Mouse (Mus musculus) liver, embryonic 11.5 days (tissue): ENCODE results near the gene Dhrs7b. TPM values are rescaled to one million over a fixed set of nuclear protein-coding genes. Genes with fewer than 3 reads are reported as not detected.
"Not testable (repeated sequence)": the region's sequence is repeated elsewhere in the genome, so short reads cannot be mapped to it uniquely, and the experiment has no call there.

ENCODE experiments used
- ATAC-seq: fragments of 200-750 bp; cut with Nextera tagmentation; replicated peaks from 2 replicates; pipeline ENCODE4 v1.8.0; 2017; ENCODE audit warnings: moderate number of reproducible peaks, mild to moderate bottlenecking, moderate TSS enrichment, moderate library complexity; ENCODE audit not compliant: low FRiP score
- DNase-seq: peaks from one replicate; pipeline ENCODE4 v3.0.0-alpha.2; 2017; ENCODE audit warnings: low spot score
- H3K27ac ChIP-seq: fragments of 300-500 bp; sonication (generic); 2 replicates; pipeline ENCODE4 v1.5.1; 2014; ENCODE audit warnings: mild to moderate bottlenecking, low read depth, low read length, control low read depth
- H3K27me3 ChIP-seq: fragments of 300-500 bp; sonication (generic); replicated peaks from 2 replicates; pipeline ENCODE4 v1.6.1; 2014; ENCODE audit warnings: low read length, mixed read lengths; ENCODE audit not compliant: control insufficient read depth, insufficient read depth
- H3K36me3 ChIP-seq: fragments of 300-500 bp; sonication (generic); 2 replicates; pipeline ENCODE4 v1.6.1; 2014; ENCODE audit warnings: mild to moderate bottlenecking, low read length, moderate library complexity, mixed read lengths; ENCODE audit not compliant: control insufficient read depth, insufficient read depth
- H3K4me1 ChIP-seq: fragments of 300-500 bp; sonication (generic); replicated peaks from 2 replicates; pipeline ENCODE4 v1.6.1; 2014; ENCODE audit warnings: low read length, mixed read lengths; ENCODE audit not compliant: control insufficient read depth, insufficient read depth
- H3K4me2 ChIP-seq: fragments of 300-500 bp; sonication (generic); 2 replicates; pipeline ENCODE4 v1.6.1; 2014; ENCODE audit warnings: mild to moderate bottlenecking, control low read depth, moderate library complexity
- H3K4me3 ChIP-seq: fragments of 300-500 bp; sonication (generic); 2 replicates; pipeline ENCODE4 v1.5.1; 2014; ENCODE audit warnings: low read depth, low read length, control low read depth
- H3K9ac ChIP-seq: fragments of 300-500 bp; sonication (generic); 2 replicates; pipeline ENCODE4 v1.6.1; 2014; ENCODE audit warnings: low read depth, low read length, control low read depth
- H3K9me3 ChIP-seq: fragments of 300-500 bp; sonication (generic); 2 replicates; pipeline ENCODE4 v1.6.1; 2016; ENCODE audit warnings: low read length, inconsistent platforms, mixed read lengths; ENCODE audit not compliant: control insufficient read depth
- WGBS: fragments of 180-500 bp; shearing (Covaris S2); extraction: QIAGEN DNeasy Blood & Tissue Kit; methylation state at CpG from one replicate; pipeline ENCODE4 v1.1.7; 2014; 5-methylcytosine and 5-hydroxymethylcytosine counted together
- polyA plus RNA-seq: library from polyadenylated mRNA; unstranded; fragments of >200 nt; fragmentation: Nextera tagmentation; extraction: Ambion mirVana; gene quantifications from 2 replicates; pipeline ENCODE4 v1.2.1, GENCODE M21; 2014

The Dhrs7b gene
- polyA plus RNA-seq, 1 experiment from 2014 or later, result 40.3 TPM

GRCm38 (mm10) chr11:60873101-60873500 lies 42.7 kb downstream of the Dhrs7b start:
- Histone ChIP-seq H3K4me3 (no peak overlapping the region), H3K4me1 (peaks cover 50% of the 10 kb centered on the region), H3K9ac (no peak overlapping the region), H3K36me3 (peaks cover 6% of the 10 kb centered on the region), H3K4me2 (no peak overlapping the region), H3K9me3 (no peaks in the 10 kb centered on the region), H3K27me3 (no peaks in the 10 kb centered on the region), H3K27ac (no peak overlapping the region; the same call in 1 of the 2 replicates)
- DNase-seq (no peak), ATAC-seq (no peak)
- WGBS, result 83% methylated on average over 6 of the region's 6 CpGs

- under 1% methylated on average over 52 of the region's 52 CpGs for WGBS
- H3K27me3 ChIP-seq, result no peaks in the 10 kb centered on the region
- peak; percentile 44 for DNase-seq
- peaks cover 4% of the 10 kb centered on the region; the same call in 1 of the 2 replicates for H3K36me3 ChIP-seq
- peak overlapping the region; percentile 99 for H3K4me3 ChIP-seq
- H3K4me2 ChIP-seq, result peak overlapping the region; percentile 93
- no peaks in the 10 kb centered on the region for H3K9me3 ChIP-seq
- peaks cover 50% of the 10 kb centered on the region for H3K4me1 ChIP-seq
- peak overlapping the region; percentile 92 for H3K27ac ChIP-seq
- H3K9ac ChIP-seq, result peak overlapping the region; percentile 98
- peak; percentile 60 for ATAC-seq
Measured at GRCm38 (mm10) chr11:60878056-60878612, 47.7 kb downstream of the Dhrs7b start.

GRCm38 (mm10) chr11:60878675-60879294 lies 48.4 kb downstream of the Dhrs7b start, which contains the start of gene Tmem11:
Gene Tmem11 (minus strand): TSS chr11:60879272.
- H3K4me2 ChIP-seq, result peak within 1 kb of the TSS; percentile 93
- peak within 1 kb of the TSS; percentile 98 for H3K9ac ChIP-seq
- peaks cover 4% of the 10 kb centered on the region; the same call in 1 of the 2 replicates for H3K36me3 ChIP-seq
- under 1% methylated on average over 61 of the region's 62 CpGs for WGBS
- DNase-seq (peak; percentile 91), ATAC-seq (peak; percentile 98)
- peak within 1 kb of the TSS; percentile 92 for H3K27ac ChIP-seq
- peaks cover 44% of the 10 kb centered on the region for H3K4me1 ChIP-seq
- no peaks in the 10 kb centered on the region for H3K9me3 ChIP-seq
- H3K4me3 ChIP-seq, result peak within 1 kb of the TSS; percentile 99
- H3K27me3 ChIP-seq, result no peaks in the 10 kb centered on the region

GRCm38 (mm10) chr11:60879423-60879822 lies 49.0 kb downstream of the Dhrs7b start:
- Histone ChIP-seq H3K36me3 (peaks cover 4% of the 10 kb centered on the region; the same call in 1 of the 2 replicates), H3K27ac (peak overlapping the region; percentile 92), H3K4me1 (peaks cover 38% of the 10 kb centered on the region), H3K9ac (peak overlapping the region; percentile 98), H3K9me3 (no peaks in the 10 kb centered on the region), H3K4me2 (peak overlapping the region; percentile 83), H3K4me3 (peak overlapping the region; percentile 99), H3K27me3 (no peaks in the 10 kb centered on the region)
- 3% methylated on average over 11 of the region's 11 CpGs for WGBS
- DNase-seq (peak; percentile 52), ATAC-seq (0 out of 2 replicates have a peak, but pooled peaks have one; percentile 7)

- H3K4me2 ChIP-seq, result no peak overlapping the region
- H3K27me3 ChIP-seq, result no peaks in the 10 kb centered on the region
- no peak overlapping the region for H3K9ac ChIP-seq
- DNase-seq (no peak), ATAC-seq (no peak)
- 84% methylated on average over 4 of the region's 4 CpGs for WGBS
- H3K36me3 ChIP-seq, result peaks cover 4% of the 10 kb centered on the region; the same call in 1 of the 2 replicates
- peaks cover 27% of the 10 kb centered on the region for H3K4me1 ChIP-seq
- no peaks in the 10 kb centered on the region for H3K9me3 ChIP-seq
- no peak overlapping the region for H3K4me3 ChIP-seq
- H3K27ac ChIP-seq, result no peak overlapping the region
Measured at GRCm38 (mm10) chr11:60880559-60880958, 50.1 kb downstream of the Dhrs7b start.

- 70% methylated on average over 3 of the region's 3 CpGs for WGBS
- H3K27ac ChIP-seq, result no peak overlapping the region
- H3K9me3 ChIP-seq, result no peaks in the 10 kb centered on the region
- no peak for ATAC-seq
- H3K9ac ChIP-seq, result no peak overlapping the region
- H3K36me3 ChIP-seq, result no peaks in the 10 kb centered on the region
- H3K4me3 ChIP-seq, result no peak overlapping the region
- peaks cover 10% of the 10 kb centered on the region for H3K4me1 ChIP-seq
- no peak overlapping the region for H3K4me2 ChIP-seq
- no peaks in the 10 kb centered on the region for H3K27me3 ChIP-seq
- DNase-seq, result no peak
Measured at GRCm38 (mm10) chr11:60882386-60882785, 52.0 kb downstream of the Dhrs7b start.

- 75% methylated on average over 2 of the region's 3 CpGs for WGBS
- not testable (repeated sequence) for H3K4me3 ChIP-seq, H3K4me2 ChIP-seq, ATAC-seq, H3K9ac ChIP-seq, H3K27ac ChIP-seq, DNase-seq, H3K36me3 ChIP-seq, H3K4me1 ChIP-seq, H3K27me3 ChIP-seq, H3K9me3 ChIP-seq
Measured at GRCm38 (mm10) chr11:60886986-60887385, 56.6 kb downstream of the Dhrs7b start.

- no peak for DNase-seq
- 62% methylated on average over 2 of the region's 2 CpGs for WGBS
- no peak overlapping the region for H3K4me2 ChIP-seq
- H3K9me3 ChIP-seq, result no peaks in the 10 kb centered on the region
- no peaks in the 10 kb centered on the region for H3K36me3 ChIP-seq
- no peaks in the 10 kb centered on the region for H3K4me1 ChIP-seq
- no peak overlapping the region for H3K9ac ChIP-seq
- no peak for ATAC-seq
- no peak overlapping the region for H3K27ac ChIP-seq
- H3K4me3 ChIP-seq, result no peak overlapping the region
- H3K27me3 ChIP-seq, result no peaks in the 10 kb centered on the region
Measured at GRCm38 (mm10) chr11:60889861-60890260, 59.4 kb downstream of the Dhrs7b start.

- H3K9me3 ChIP-seq, result no peaks in the 10 kb centered on the region
- H3K36me3 ChIP-seq, result no peaks in the 10 kb centered on the region
- H3K4me1 ChIP-seq, result no peaks in the 10 kb centered on the region
- 66% methylated on average over 6 of the region's 6 CpGs for WGBS
- no peak overlapping the region for H3K4me3 ChIP-seq
- H3K4me2 ChIP-seq, result no peak overlapping the region
- H3K27me3 ChIP-seq, result no peaks in the 10 kb centered on the region
- no peak for DNase-seq
- no peak for ATAC-seq
- no peak overlapping the region for H3K27ac ChIP-seq
- no peak overlapping the region for H3K9ac ChIP-seq
Measured at GRCm38 (mm10) chr11:60890286-60890685, 59.9 kb downstream of the Dhrs7b start.
